Mouse (Mus musculus) myocyte (in vitro differentiated cells): Measurements from ENCODE around the gene Kcnj16. TPM values are rescaled to one million over a fixed set of nuclear protein-coding genes. Genes with fewer than 3 reads are reported as not detected.

ENCODE experiments used
- H3K27me3 ChIP-seq: one replicate; pipeline ENCODE4 v1.6.1; 2011; ENCODE audit not compliant: control insufficient read depth, insufficient read depth, insufficient read length
- H3K36me3 ChIP-seq: one replicate; pipeline ENCODE4 v1.6.1; 2011; ENCODE audit not compliant: control insufficient read depth, insufficient read depth
- H3K4me2 ChIP-seq: one replicate; pipeline ENCODE4 v1.6.1; 2011; ENCODE audit warnings: low read depth, control low read depth
- H3K4me3 ChIP-seq: one replicate; pipeline ENCODE4 v1.5.1; 2011; ENCODE audit warnings: mild to moderate bottlenecking, control low read depth, moderate library complexity
- H3K79me2 ChIP-seq: one replicate; pipeline ENCODE4 v1.6.1; 2011; ENCODE audit not compliant: control insufficient read depth, insufficient read depth
- H3ac ChIP-seq: one replicate; pipeline ENCODE4 v1.6.1; 2011; ENCODE audit not compliant: control insufficient read depth, insufficient read length
- CEBPB ChIP-seq: IDR thresholded peaks from 2 replicates; pipeline ENCODE4 v1.6.1; 2011; ENCODE audit warnings: mild to moderate bottlenecking, moderate library complexity; ENCODE audit not compliant: poor library complexity, insufficient read depth, severe bottlenecking
- E2F4 ChIP-seq: IDR thresholded peaks from one replicate; pipeline ENCODE4 v1.6.1; 2011; ENCODE audit warnings: mild to moderate bottlenecking, control low read depth, moderate library complexity; ENCODE audit not compliant: insufficient read depth
- MAX ChIP-seq: IDR thresholded peaks from one replicate; pipeline ENCODE4 v1.6.1; 2011; ENCODE audit warnings: low read depth, mild to moderate bottlenecking, control low read depth
- MYOD1 ChIP-seq, 3 experiments: IDR thresholded peaks; one replicate each; pipeline ENCODE4 v1.6.1; 2011; ENCODE audit warnings: control low read depth in 2 of 3, low read depth in 2 of 3, mild to moderate bottlenecking in 2 of 3, moderate library complexity in 1 of 3; ENCODE audit not compliant: insufficient read length in 2 of 3, control insufficient read depth in 1 of 3
- MYOG ChIP-seq, 3 experiments: IDR thresholded peaks; one replicate each; pipeline ENCODE4 v1.6.1; 2011; ENCODE audit warnings: control low read depth in 2 of 3, low read depth in 2 of 3, mild to moderate bottlenecking in 2 of 3; ENCODE audit not compliant: insufficient read length in 2 of 3, control insufficient read depth in 1 of 3, insufficient read depth in 1 of 3
- POLR2A ChIP-seq: IDR thresholded peaks from one replicate; pipeline ENCODE4 v1.6.1; 2011; ENCODE audit warnings: low read depth, mild to moderate bottlenecking, control low read depth, moderate library complexity; ENCODE audit not compliant: insufficient read length
- POLR2AphosphoS2 ChIP-seq: IDR thresholded peaks from one replicate; pipeline ENCODE4 v1.6.1; 2011; ENCODE audit warnings: low read depth, control low read depth; ENCODE audit not compliant: insufficient read length
- REST ChIP-seq: IDR thresholded peaks from one replicate; pipeline ENCODE4 v1.6.1; 2011; ENCODE audit warnings: mild to moderate bottlenecking, control low read depth, moderate library complexity; ENCODE audit not compliant: insufficient read depth, insufficient read length
- SRF ChIP-seq: IDR thresholded peaks from one replicate; pipeline ENCODE4 v1.6.1; 2011; ENCODE audit warnings: low read depth; ENCODE audit not compliant: control insufficient read depth, insufficient read length
- TCF12 ChIP-seq: IDR thresholded peaks from one replicate; pipeline ENCODE4 v1.6.1; 2011; ENCODE audit warnings: mild to moderate bottlenecking, control low read depth; ENCODE audit not compliant: poor library complexity, insufficient read depth, severe bottlenecking
- TCF3 ChIP-seq: IDR thresholded peaks from one replicate; pipeline ENCODE4 v1.6.1; 2011; ENCODE audit warnings: low read depth, control low read depth; ENCODE audit not compliant: insufficient read length
- USF1 ChIP-seq: IDR thresholded peaks from one replicate; pipeline ENCODE4 v1.6.1; 2011; ENCODE audit warnings: low read depth, mild to moderate bottlenecking, control low read depth, moderate library complexity
- polyA plus RNA-seq: library from polyadenylated mRNA; unstranded; fragments of >200 nt; fragmentation: generic; extraction: Trizol; gene quantifications from one replicate; pipeline ENCODE4 v1.2.1, GENCODE M21; 2012; ENCODE audit warnings: missing spikeins

The Kcnj16 gene
- polyA plus RNA-seq, 1 experiment = 0.06 TPM

GRCm38 (mm10) chr11:110942695-110943135 lies 25.1 kb upstream of the Kcnj16 start:
- H3K36me3 ChIP-seq = no peaks in the 10 kb centered on the region
- no peaks in the 10 kb centered on the region for H3K27me3 ChIP-seq
- H3K79me2 ChIP-seq = no peaks in the 10 kb centered on the region
- H3K4me3 ChIP-seq = no peak overlapping the region
- TF ChIP-seq MAX (no peak), SRF (no peak), MYOD1 (IDR thresholded peaks at IDR 0.05; ENCODE audit: control insufficient read depth in 1 of 3, insufficient read length in 2 of 3, low read depth in 2 of 3) (no peak), POLR2AphosphoS2 (no peak), TCF12 (no peak), REST (no peak), POLR2A (no peak), MYOG (IDR thresholded peaks at IDR 0.05; ENCODE audit: control insufficient read depth in 1 of 3, insufficient read depth in 1 of 3, insufficient read length in 2 of 3, low read depth in 2 of 3) (no peak), TCF3 (no peak), USF1 (no peak), E2F4 (no peak), CEBPB (no peak)
- H3K4me2 ChIP-seq = peak overlapping the region; percentile 14
- H3ac ChIP-seq = no peak overlapping the region

DNA sequence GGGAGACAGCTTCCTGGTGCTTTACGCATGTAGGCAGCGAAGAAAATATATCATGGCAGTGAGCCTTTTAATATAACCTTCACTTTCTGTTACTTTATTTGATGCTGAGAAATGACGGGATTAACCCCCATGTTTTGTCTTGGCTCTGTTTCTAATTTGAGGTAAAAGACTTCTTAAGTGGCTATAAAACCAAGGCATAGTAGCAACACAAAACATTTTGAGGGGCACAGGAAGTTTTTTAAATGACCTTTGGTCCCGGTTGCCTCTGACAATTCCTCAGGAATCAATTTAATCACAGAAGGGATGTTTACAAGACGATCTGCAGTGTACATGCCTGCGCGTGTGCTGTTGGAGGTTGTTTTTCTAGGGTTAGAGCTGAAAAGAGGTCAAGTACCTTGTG lies 11.2 kb upstream of the Kcnj16 start:
- no peak for TF ChIP-seq MAX
- TF ChIP-seq POLR2A = no peak
- Histone ChIP-seq H3K79me2 (no peaks in the 10 kb centered on the region), H3K4me2 (no peak overlapping the region), H3ac (no peak overlapping the region), H3K36me3 (no peaks in the 10 kb centered on the region), H3K27me3 (no peaks in the 10 kb centered on the region), H3K4me3 (no peak overlapping the region)

GRCm38 (mm10) chr11:110961592-110962021 lies 6.2 kb upstream of the Kcnj16 start:
- H3K4me3 ChIP-seq = no peak overlapping the region
- H3K27me3 ChIP-seq = no peaks in the 10 kb centered on the region
- no peak overlapping the region for H3K4me2 ChIP-seq
- no peaks in the 10 kb centered on the region for H3K79me2 ChIP-seq
- H3ac ChIP-seq = no peak overlapping the region
- TF ChIP-seq TCF3 (no peak), REST (no peak), USF1 (peak; percentile 57), POLR2AphosphoS2 (no peak)
- no peaks in the 10 kb centered on the region for H3K36me3 ChIP-seq

DNA sequence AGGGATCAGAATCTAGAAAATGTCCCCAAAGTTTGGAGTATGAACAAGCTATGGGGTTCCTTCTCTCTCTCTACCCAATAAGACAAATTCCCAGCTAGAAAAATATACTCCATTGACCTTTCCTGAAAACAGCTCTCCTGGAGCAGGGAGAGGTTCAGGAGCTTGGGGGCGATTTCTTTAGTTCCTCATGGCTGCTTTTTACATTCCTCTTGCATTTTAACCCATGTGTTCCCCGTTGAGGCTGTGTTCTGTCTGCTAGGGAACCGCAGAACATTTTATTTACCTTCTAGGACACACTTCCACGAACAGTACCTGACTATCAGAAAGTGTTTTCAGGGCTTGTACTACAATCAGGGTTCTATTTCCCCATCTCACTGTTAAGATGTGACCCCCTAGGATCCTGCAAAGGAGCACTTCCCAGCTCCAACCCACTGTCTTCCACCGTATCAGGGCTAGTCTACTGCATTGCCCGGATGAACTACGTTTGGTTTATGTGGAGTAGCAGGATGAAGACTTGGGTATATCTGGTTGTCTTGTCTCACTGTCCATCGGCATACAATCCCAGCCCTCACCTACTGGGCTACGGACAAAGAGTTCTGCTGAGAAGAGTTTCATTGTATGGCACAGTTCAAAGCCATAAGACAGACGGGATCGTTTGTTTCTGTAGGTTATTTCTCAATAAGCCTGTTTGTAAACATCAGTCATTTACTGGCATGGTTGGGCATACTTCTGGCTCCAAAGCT lies 643 bp upstream of the Kcnj16 start:
- Histone ChIP-seq H3K4me2 (no peak overlapping the region), H3K27me3 (no peaks in the 10 kb centered on the region), H3ac (no peak overlapping the region), H3K36me3 (no peaks in the 10 kb centered on the region), H3K4me3 (no peak overlapping the region), H3K79me2 (no peaks in the 10 kb centered on the region)
- TF ChIP-seq REST = no peak
- no peak for TF ChIP-seq POLR2AphosphoS2
- no peak for TF ChIP-seq POLR2A
- TF ChIP-seq MYOG (IDR thresholded peaks at IDR 0.05; ENCODE audit: control insufficient read depth in 1 of 3, insufficient read depth in 1 of 3, insufficient read length in 2 of 3, low read depth in 2 of 3) = no peak
- TF ChIP-seq MYOD1 (IDR thresholded peaks at IDR 0.05; ENCODE audit: control insufficient read depth in 1 of 3, insufficient read length in 2 of 3, low read depth in 2 of 3) = no peak
- no peak for TF ChIP-seq MAX
- no peak for TF ChIP-seq SRF
- no peak for TF ChIP-seq TCF3
- no peak for TF ChIP-seq E2F4
- no peak for TF ChIP-seq USF1

DNA sequence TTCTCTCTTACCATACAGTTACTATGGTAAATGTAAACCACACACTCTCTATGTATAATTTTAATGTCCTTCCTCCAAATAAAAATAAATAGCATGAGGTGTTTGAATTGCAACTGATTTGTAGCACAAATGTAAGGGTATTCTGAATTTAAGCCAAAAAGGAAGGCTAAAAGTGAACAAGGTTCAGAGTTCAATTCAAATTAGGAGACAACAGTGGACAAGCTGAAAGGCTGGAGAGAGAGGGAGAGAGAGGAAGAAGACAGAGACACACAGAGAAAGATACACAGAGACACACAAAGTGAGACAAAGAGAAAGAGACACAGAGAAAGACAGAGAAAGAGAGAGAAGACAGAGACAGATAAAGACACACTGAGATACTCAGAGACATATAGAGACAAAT lies 1.1 kb downstream of the Kcnj16 start:
- Histone ChIP-seq H3K4me3 (no peak overlapping the region), H3K4me2 (no peak overlapping the region), H3K27me3 (no peaks in the 10 kb centered on the region), H3K79me2 (no peaks in the 10 kb centered on the region), H3ac (no peak overlapping the region), H3K36me3 (no peaks in the 10 kb centered on the region)
- no peak for TF ChIP-seq CEBPB
- no peak for TF ChIP-seq MYOG (IDR thresholded peaks at IDR 0.05; ENCODE audit: control insufficient read depth in 1 of 3, insufficient read depth in 1 of 3, insufficient read length in 2 of 3, low read depth in 2 of 3)
- no peak for TF ChIP-seq USF1
- TF ChIP-seq MYOD1 (IDR thresholded peaks at IDR 0.05; ENCODE audit: control insufficient read depth in 1 of 3, insufficient read length in 2 of 3, low read depth in 2 of 3) = no peak
- TF ChIP-seq POLR2AphosphoS2 = no peak
- no peak for TF ChIP-seq POLR2A
- no peak for TF ChIP-seq TCF3
- no peak for TF ChIP-seq REST
- TF ChIP-seq E2F4 = no peak
- TF ChIP-seq TCF12 = no peak
- no peak for TF ChIP-seq SRF
- no peak for TF ChIP-seq MAX
